Mouse (Mus musculus): ENCODE data around the gene Irgm1.

DNA sequence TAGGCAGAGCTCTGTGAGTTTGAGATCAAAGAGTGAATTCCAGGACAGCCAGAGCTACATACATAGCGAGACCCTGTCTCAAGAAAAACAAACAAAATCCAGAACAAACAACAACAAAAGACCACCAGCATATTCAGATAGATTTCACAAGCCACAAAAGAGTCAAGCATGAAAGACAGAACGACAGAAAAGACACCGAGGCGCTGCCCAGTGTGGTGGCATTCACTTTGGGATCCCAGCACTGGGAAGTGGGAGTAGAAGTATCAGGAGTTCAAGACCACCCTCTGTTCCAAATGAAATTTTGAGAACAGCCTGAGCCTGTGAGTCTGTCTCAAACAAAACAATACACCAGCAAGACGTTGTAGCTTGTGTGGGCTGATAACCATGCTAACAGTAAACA lies 24.6 kb downstream of the Irgm1 start:
- no peak for TF ChIP-seq ZC3H11A (IDR thresholded peaks at IDR 0.05; ENCODE audit: borderline replicate concordance, low read depth, low read length)
- TF ChIP-seq CHD2 (IDR thresholded peaks at IDR 0.05; ENCODE audit: low read depth, low read length), result no peak
- no peak for TF ChIP-seq ZNF384 (IDR thresholded peaks at IDR 0.05; ENCODE audit: low read depth, low read length)
